ENCODE assay signal across 10 mouse cellular contexts in genomic region chr9:96506011-96506498, GRCm38 (mm10). TPM values are rescaled to one million over a fixed set of nuclear protein-coding genes. Genes with fewer than 3 reads are reported as not detected.
A peak's percentile ranks its signal among the peaks of the same experiment; 100 is the strongest.
DNase-seq lines count a peak whose midpoint lies in the region; ATAC-seq and TF ChIP-seq lines count a peak whose summit lies in the region.
"Had no signal": no experiment of that assay in that cellular context is flagged by ENCODE, and none has a peak within 500 bp of the region (broad histone marks: within the 10 kb centered on the region; RNA-seq: fewer than 3 reads in every experiment).

No protein-coding gene starts in this region.

- no peaks in the 10 kb centered on the region for H3K36me3 ChIP-seq in hindbrain, postnatal 0 days (ENCODE audit: insufficient read depth, low read length)
- no peaks in the 10 kb centered on the region for H3K36me3 ChIP-seq in limb, embryonic 12.5 days
- H3K36me3 ChIP-seq in heart, embryonic 12.5 days, result no peaks in the 10 kb centered on the region

- H3K9ac ChIP-seq in hindbrain, postnatal 0 days (replicated peaks; ENCODE audit: low read length), result no peak overlapping the region
- H3K9ac ChIP-seq in limb, embryonic 12.5 days (replicated peaks), result no peak overlapping the region; the same call in 1 of the 2 replicates
- H3K9ac ChIP-seq in heart, embryonic 12.5 days, result no peak overlapping the region

- H3K4me1 ChIP-seq in lung, adult 2 months (ENCODE audit: control insufficient read depth, insufficient read depth, low read length), result no peaks in the 10 kb centered on the region
- 0 out of 2 replicates have a peak, but pooled peaks cover 4% of the 10 kb centered on the region for H3K4me1 ChIP-seq in hindbrain, postnatal 0 days (ENCODE audit: insufficient read depth, low read length)
- H3K4me1 ChIP-seq in limb, embryonic 12.5 days (replicated peaks), result peaks cover 22% of the 10 kb centered on the region
- H3K4me1 ChIP-seq in heart, embryonic 12.5 days (replicated peaks), result peaks cover 3% of the 10 kb centered on the region; the same call in 1 of the 2 replicates

- ATAC-seq in hindbrain, postnatal 0 days, result peak; percentile 95
- ATAC-seq in limb, embryonic 12.5 days (ENCODE audit: insufficient number of reproducible peaks, insufficient read depth, low FRiP score, low TSS enrichment, low read depth), result peak; percentile 60; the same call in 1 of the 2 replicates
- no peak for ATAC-seq in heart, embryonic 12.5 days (ENCODE audit: insufficient number of reproducible peaks, low FRiP score)

- TF ChIP-seq CTCF in lung, adult 2 months (IDR thresholded peaks at IDR 0.05; ENCODE audit: insufficient read depth, low read length), result no peak
- TF ChIP-seq CTCF in hindbrain, postnatal 0 days (IDR thresholded peaks at IDR 0.05; ENCODE audit: low read depth), result no peak

- peak overlapping the region; percentile 65; the same call in 1 of the 2 replicates for H3K27ac ChIP-seq in hindbrain, postnatal 0 days
- no peak overlapping the region for H3K27ac ChIP-seq in limb, embryonic 12.5 days
- H3K27ac ChIP-seq in heart, embryonic 12.5 days (ENCODE audit: poor library complexity, severe bottlenecking), result no peak overlapping the region

- H3K4me2 ChIP-seq in hindbrain, postnatal 0 days (ENCODE audit: low read depth, low read length), result peak overlapping the region; percentile 27
- H3K4me2 ChIP-seq in limb, embryonic 12.5 days, result peak overlapping the region; percentile 30
- no peak overlapping the region for H3K4me2 ChIP-seq in heart, embryonic 12.5 days

- DNase-seq in lung, adult 18-20 months, result peak; percentile 31 to 33
- DNase-seq in lung, adult 2 months, result no peak
- DNase-seq in embryo, embryonic 9.5 days (ENCODE audit: extremely low spot score), result peak; percentile 63
- peak; percentile 89 for DNase-seq in hindbrain, postnatal 0 days (ENCODE audit: low spot score)
- DNase-seq in ovary, postnatal 14 days (ENCODE audit: low spot score), result peak; percentile 36
- DNase-seq in thymus, postnatal 4 days, result no peak

- no peaks in the 10 kb centered on the region for H3K27me3 ChIP-seq in hindbrain, postnatal 0 days (ENCODE audit: insufficient read depth, low read length)
- H3K27me3 ChIP-seq in limb, embryonic 12.5 days, result no peaks in the 10 kb centered on the region
- H3K27me3 ChIP-seq in heart, embryonic 12.5 days (replicated peaks), result no peaks in the 10 kb centered on the region

- TF ChIP-seq POLR2A in lung, adult 2 months (IDR thresholded peaks at IDR 0.05; ENCODE audit: borderline replicate concordance, extremely low read depth, low read depth, low read length), result no peak

- no peak overlapping the region for H3K4me3 ChIP-seq in lung, adult 2 months (replicated peaks; ENCODE audit: extremely low read depth, low read depth, low read length)
- no peak overlapping the region for H3K4me3 ChIP-seq in hindbrain, postnatal 0 days (ENCODE audit: low read length)
- no peak overlapping the region for H3K4me3 ChIP-seq in limb, embryonic 12.5 days (replicated peaks)
- no peak overlapping the region for H3K4me3 ChIP-seq in heart, embryonic 12.5 days

- WGBS in lung, adult 2 months, result 22% methylated on average over 10 of the region's 10 CpGs
- WGBS in hindbrain, postnatal 0 days, result 12% methylated on average over 10 of the region's 10 CpGs
- WGBS in limb, embryonic 12.5 days, result 29% methylated on average over 10 of the region's 10 CpGs
- WGBS in heart, embryonic 12.5 days, result 44% methylated on average over 10 of the region's 10 CpGs

- H3K9me3 ChIP-seq in hindbrain, postnatal 0 days (ENCODE audit: low read length), result no peaks in the 10 kb centered on the region
- 0 out of 2 replicates have a peak, but pooled peaks cover 5% of the 10 kb centered on the region for H3K9me3 ChIP-seq in limb, embryonic 12.5 days
- no peaks in the 10 kb centered on the region; the same call in 1 of the 2 replicates for H3K9me3 ChIP-seq in heart, embryonic 12.5 days (replicated peaks)

RNA-seq across cellular contexts. Expression of gene Gm28729, which starts 19.0 kb away (rescaled TPM):
- 2.2 and 2.8 TPM in 2 replicates for polyA plus RNA-seq in lung, adult 2 months (2012; rRNA removed)
- total RNA-seq in hindbrain, postnatal 0 days (2014; rRNA removed), result 0.47 TPM in 1 of 2 replicates, not detected in the other
- 0.25 and 0.26 TPM in 2 replicates for polyA plus RNA-seq in hindbrain, postnatal 0 days (2015; fragmentation: Nextera tagmentation; extraction: Ambion mirVana)
- polyA plus RNA-seq in limb, embryonic 12.5 days (2016; fragmentation: Nextera tagmentation; extraction: Ambion mirVana), result not detected in 2 replicates
- polyA plus RNA-seq in heart, embryonic 12.5 days (2016; fragmentation: Nextera tagmentation; extraction: Ambion mirVana), result not detected in 2 replicates
- total RNA-seq: heart, postnatal 14 days had no signal
- polyA plus RNA-seq: small intestine, adult 2 months had no signal

RNA-seq across cellular contexts. Expression of gene Rnf7, which starts 27.6 kb away (rescaled TPM):
- polyA plus RNA-seq in lung, adult 2 months (2012; rRNA removed), result 183 and 200 TPM in 2 replicates
- total RNA-seq in hindbrain, postnatal 0 days (2014; rRNA removed), result 273 and 312 TPM in 2 replicates
- polyA plus RNA-seq in hindbrain, postnatal 0 days (2015; fragmentation: Nextera tagmentation; extraction: Ambion mirVana), result 231 and 241 TPM in 2 replicates
- 241 and 247 TPM in 2 replicates for polyA plus RNA-seq in limb, embryonic 12.5 days (2016; fragmentation: Nextera tagmentation; extraction: Ambion mirVana)
- polyA plus RNA-seq in heart, embryonic 12.5 days (2016; fragmentation: Nextera tagmentation; extraction: Ambion mirVana), result 235 and 244 TPM in 2 replicates

Comparison
In these comparisons a context has a peak if more than half of its experiments do, and no peak if none do; other contexts are left out.
1. DNase-seq: peak in lung, adult 18-20 months (2 of 2), embryo, embryonic 9.5 days (single experiment), hindbrain, postnatal 0 days (single experiment) and ovary, postnatal 14 days (single experiment); none in lung, adult 2 months (single experiment) and thymus, postnatal 4 days (single experiment).